Mouse (Mus musculus) liver, embryonic 14.5 days (tissue): ENCODE data around the gene Sdccag8. TPM values are rescaled to one million over a fixed set of nuclear protein-coding genes. Genes with fewer than 3 reads are reported as not detected.
A peak's percentile ranks its signal among the peaks of the same experiment; 100 is the strongest.

Experiments used
- ATAC-seq: fragments of 200-750 bp; cut with Nextera tagmentation; 2 replicates; pipeline ENCODE4 v1.8.0; 2017; ENCODE audit warnings: moderate number of reproducible peaks, mild to moderate bottlenecking, moderate library complexity; ENCODE audit not compliant: insufficient read depth
- DNase-seq, 3 experiments: peaks; one replicate each; pipeline ENCODE4 v3.0.0-alpha.2; 2012 to 2013; ENCODE audit warnings: low read depth in 3 of 3, low spot score in 3 of 3
- H3K27ac ChIP-seq: fragments of 300-500 bp; sonication (generic); 2 replicates; pipeline ENCODE4 v1.5.1; 2014; ENCODE audit warnings: moderate library complexity, mild to moderate bottlenecking, control low read depth, inconsistent platforms
- H3K27me3 ChIP-seq: fragments of 300-500 bp; sonication (generic); 2 replicates; pipeline ENCODE4 v1.6.1; 2014; ENCODE audit warnings: mild to moderate bottlenecking, low read length, moderate library complexity; ENCODE audit not compliant: control insufficient read depth, insufficient read depth
- H3K36me3 ChIP-seq: fragments of 300-500 bp; sonication (generic); replicated peaks from 2 replicates; pipeline ENCODE4 v1.6.1; 2014; ENCODE audit warnings: low read depth; ENCODE audit not compliant: control insufficient read depth, insufficient read depth
- H3K4me1 ChIP-seq, 2 experiments: fragments of 200-500 bp in 1 of 2; fragments of 300-500 bp in 1 of 2; sonication (generic) in 1 of 2; replicated peaks; 2 replicates each; pipeline ENCODE4 v1.6.1; 2012 to 2014; ENCODE audit warnings: antibody characterized with exemption in 1 of 2, inconsistent platforms in 1 of 2, low read length in 1 of 2; ENCODE audit not compliant: control insufficient read depth in 2 of 2, insufficient read depth in 2 of 2
- H3K4me2 ChIP-seq: fragments of 300-500 bp; sonication (generic); 2 replicates; pipeline ENCODE4 v1.6.1; 2014; ENCODE audit warnings: low read depth, mild to moderate bottlenecking, control low read depth, moderate library complexity
- H3K4me3 ChIP-seq, 2 experiments: fragments of 200-500 bp in 1 of 2; fragments of 300-500 bp in 1 of 2; sonication (generic) in 1 of 2; 2 replicates each; pipeline ENCODE4 v1.5.1; 2012 to 2014; ENCODE audit warnings: low read depth in 2 of 2, low read length in 2 of 2, mild to moderate bottlenecking in 2 of 2, control low read depth in 1 of 2, inconsistent platforms in 1 of 2, moderate library complexity in 1 of 2; ENCODE audit not compliant: insufficient read depth in 1 of 2
- H3K9ac ChIP-seq: fragments of 300-500 bp; sonication (generic); replicated peaks from 2 replicates; pipeline ENCODE4 v1.6.1; 2014; ENCODE audit warnings: mild to moderate bottlenecking, control low read depth, moderate library complexity
- H3K9me3 ChIP-seq: fragments of 300-500 bp; sonication (generic); 2 replicates; pipeline ENCODE4 v1.6.1; 2016; ENCODE audit warnings: low read length, mixed read lengths; ENCODE audit not compliant: control insufficient read depth
- CTCF ChIP-seq: IDR thresholded peaks from 2 replicates; pipeline ENCODE4 v1.5.1; 2016; ENCODE audit warnings: antibody characterized with exemption, low read depth, control low read depth
- EP300 ChIP-seq: IDR thresholded peaks from 2 replicates; pipeline ENCODE4 v1.6.1; 2016; ENCODE audit warnings: antibody characterized with exemption, low read depth
- WGBS: fragments of 180-500 bp; shearing (Covaris S2); extraction: QIAGEN DNeasy Blood & Tissue Kit; methylation state at CpG from one replicate; pipeline ENCODE4 v1.1.7; 2014; ENCODE audit not compliant: insufficient replicate concordance; 5-methylcytosine and 5-hydroxymethylcytosine counted together
- polyA plus RNA-seq, 2 experiments: library from polyadenylated mRNA; depleted of rRNA in 1 of 2; stranded (reverse) in 1 of 2; unstranded in 1 of 2; fragments of >200 nt; fragmentation: Nextera tagmentation in 1 of 2; extraction: Ambion mirVana in 1 of 2; gene quantifications; 2 replicates each; pipeline versions ENCODE4 v1.2.1 to v1.2.3; 2012 to 2014

Sdccag8 gene
- polyA plus RNA-seq, 2 experiments = 2.7 to 5.1 TPM

GRCm38 (mm10) chr1:176993141-176994010 is 178.9 kb downstream of the Sdccag8 start:
- H3K36me3 ChIP-seq = no peaks in the 10 kb centered on the region
- H3K4me1 ChIP-seq = peaks cover 0 to 14% of the 10 kb centered on the region in 2 experiments; a peak in 2 of 4 replicates
- no peak overlapping the region for H3K9ac ChIP-seq
- no peak overlapping the region for H3K27ac ChIP-seq
- no peak for ATAC-seq
- no peaks in the 10 kb centered on the region for H3K27me3 ChIP-seq
- H3K4me3 ChIP-seq = no peak overlapping the region
- no peaks in the 10 kb centered on the region for H3K9me3 ChIP-seq
- TF ChIP-seq EP300 = no peak
- TF ChIP-seq CTCF = no peak
- no peak for DNase-seq
- H3K4me2 ChIP-seq = 0 out of 2 replicates have a peak overlapping the region, but pooled peaks have one; percentile 1
- 37% methylated on average over 18 of the region's 18 CpGs for WGBS

- Histone ChIP-seq H3K4me3 (no peak overlapping the region), H3K9ac (no peak overlapping the region), H3K27ac (no peak overlapping the region), H3K4me2 (no peak overlapping the region), H3K27me3 (no peaks in the 10 kb centered on the region), H3K36me3 (no peaks in the 10 kb centered on the region), H3K9me3 (no peaks in the 10 kb centered on the region), H3K4me1 (peaks cover 0 to 14% of the 10 kb centered on the region in 2 experiments; a peak in 2 of 4 replicates)
- ATAC-seq (no peak), DNase-seq (no peak)
- WGBS = 19% methylated on average over 7 of the region's 7 CpGs
- TF ChIP-seq EP300 = no peak
- no peak for TF ChIP-seq CTCF
Measured at GRCm38 (mm10) chr1:176994087-176994486, 179.6 kb downstream of the Sdccag8 start.

GRCm38 (mm10) chr1:176994707-176995418 is 180.4 kb downstream of the Sdccag8 start:
- Histone ChIP-seq H3K36me3 (no peaks in the 10 kb centered on the region), H3K4me2 (no peak overlapping the region), H3K27me3 (no peaks in the 10 kb centered on the region), H3K27ac (no peak overlapping the region), H3K9me3 (no peaks in the 10 kb centered on the region), H3K9ac (no peak overlapping the region), H3K4me3 (no peak overlapping the region), H3K4me1 (peaks cover 0 to 14% of the 10 kb centered on the region in 2 experiments; a peak in 2 of 4 replicates)
- ATAC-seq (no peak), DNase-seq (no peak)
- WGBS = 67% methylated on average over 11 of the region's 11 CpGs
- TF ChIP-seq EP300 (no peak), CTCF (no peak)

GRCm38 (mm10) chr1:176995419-176995775 is 180.9 kb downstream of the Sdccag8 start:
- Histone ChIP-seq H3K9me3 (no peaks in the 10 kb centered on the region), H3K4me1 (peaks cover 0 to 14% of the 10 kb centered on the region in 2 experiments; a peak in 2 of 4 replicates), H3K9ac (no peak overlapping the region), H3K4me3 (no peak overlapping the region), H3K27ac (no peak overlapping the region), H3K36me3 (no peaks in the 10 kb centered on the region), H3K4me2 (no peak overlapping the region), H3K27me3 (no peaks in the 10 kb centered on the region)
- DNase-seq (no peak), ATAC-seq (no peak)
- WGBS = 57% methylated on average over 4 of the region's 4 CpGs
- TF ChIP-seq EP300 (no peak), CTCF (no peak)

GRCm38 (mm10) chr1:176996166-176996565 is 181.7 kb downstream of the Sdccag8 start:
- DNase-seq (no peak), ATAC-seq (no peak)
- Histone ChIP-seq H3K9me3 (no peaks in the 10 kb centered on the region), H3K36me3 (no peaks in the 10 kb centered on the region), H3K4me2 (no peak overlapping the region), H3K27me3 (no peaks in the 10 kb centered on the region), H3K9ac (no peak overlapping the region), H3K4me3 (no peak overlapping the region), H3K4me1 (peaks cover 0 to 14% of the 10 kb centered on the region in 2 experiments; a peak in 2 of 4 replicates), H3K27ac (no peak overlapping the region)
- WGBS = 66% methylated on average over 3 of the region's 3 CpGs
- TF ChIP-seq EP300 (no peak), CTCF (no peak)
